Mouse (Mus musculus) activated CD4-positive, CD25-positive, alpha-beta regulatory T cell (primary cell): Measurements from ENCODE around the gene Ccdc184. TPM values are rescaled to one million over a fixed set of nuclear protein-coding genes. Genes with fewer than 3 reads are reported as not detected.

Source experiments
- polyA plus RNA-seq, 2 experiments: library from polyadenylated mRNA; unstranded; fragments of 100-300 nt; shearing (Covaris generic); gene quantifications; one replicate each; pipeline ENCODE4 v1.2.1; 2017

Gene Ccdc184
- polyA plus RNA-seq, result under 1 TPM; 0.07 to 0.57 TPM

GRCm38 (mm10) chr15:98166963-98167644 is at the start of gene Ccdc184:
TSS of gene Ccdc184 (plus strand) at chr15:98167158.

GRCm38 (mm10) chr15:98165525-98165924 is 1.4 kb upstream of the Ccdc184 start, which contains the start of gene Asb8:
TSS of gene Asb8 (minus strand) at chr15:98165625.

GRCm38 (mm10) chr15:98195442-98195841 is 28.5 kb downstream of the Ccdc184 start, which contains the start of gene Olfr288:
TSS of gene Olfr288 (minus strand) at chr15:98195542.

Other genes with a start within 250 kb of the Ccdc184 start
- 10 to 100 TPM; 13.1 to 20.8 TPM for gene Tmem106c, start 203.0 kb upstream of the Ccdc184 start, polyA plus RNA-seq
- gene Col2a1, start 162.5 kb upstream of the Ccdc184 start, polyA plus RNA-seq, result under 1 TPM in 1 of 2 experiments, not detected in 1; 0.11 TPM
- 10 to 100 TPM in 1 of 2 experiments, 1 to 10 TPM in 1; 9.0 to 13.0 TPM for gene Pfkm, start 74.6 kb upstream of the Ccdc184 start, polyA plus RNA-seq
- 10 to 100 TPM; 42.2 to 54.6 TPM for gene Senp1, start 73.4 kb upstream of the Ccdc184 start, polyA plus RNA-seq
- gene Asb8, start 1.5 kb upstream of the Ccdc184 start, polyA plus RNA-seq, result 10 to 100 TPM; 38.4 to 41.8 TPM
- gene Olfr288, start 28.4 kb downstream of the Ccdc184 start, polyA plus RNA-seq, result not detected
- gene Gm44579, start 53.8 kb downstream of the Ccdc184 start, polyA plus RNA-seq, result under 1 TPM in 1 of 2 experiments, not detected in 1; 0.16 TPM
- gene Olfr287, start 53.9 kb downstream of the Ccdc184 start, polyA plus RNA-seq, result not detected
- gene Olfr286, start 67.3 kb downstream of the Ccdc184 start, polyA plus RNA-seq, result under 1 TPM in 1 of 2 experiments, not detected in 1; 0.33 TPM
- under 1 TPM in 1 of 2 experiments, not detected in 1; 0.14 TPM for gene H1fnt, start 90.1 kb downstream of the Ccdc184 start, polyA plus RNA-seq
- gene Zfp641, start 129.0 kb downstream of the Ccdc184 start, polyA plus RNA-seq, result under 1 TPM in 1 of 2 experiments, not detected in 1; 0.39 TPM
- gene Olfr285, start 150.2 kb downstream of the Ccdc184 start, polyA plus RNA-seq, result not detected
- under 1 TPM in 1 of 2 experiments, not detected in 1; 0.29 TPM for gene Olfr284, start 173.8 kb downstream of the Ccdc184 start, polyA plus RNA-seq
- gene Olfr283, start 213.8 kb downstream of the Ccdc184 start, polyA plus RNA-seq, result not detected